Mouse (Mus musculus) midbrain, embryonic 10.5 days (tissue): ENCODE measurements around the gene Gm37240. TPM values are rescaled to one million over a fixed set of nuclear protein-coding genes. Genes with fewer than 3 reads are reported as not detected.
"Not testable (repeated sequence)": the region's sequence is repeated elsewhere in the genome, so short reads cannot be mapped to it uniquely, and the experiment has no call there.

ENCODE experiments used
- DNase-seq: peaks from one replicate; pipeline ENCODE4 v3.0.0-alpha.2; 2017; ENCODE audit warnings: low spot score
- H3K27ac ChIP-seq: fragments of 300-500 bp; sonication (generic); replicated peaks from 2 replicates; pipeline ENCODE4 v1.5.1; 2016; ENCODE audit warnings: mild to moderate bottlenecking
- H3K27me3 ChIP-seq: fragments of 300-500 bp; sonication (generic); 2 replicates; pipeline ENCODE4 v1.6.1; 2016; ENCODE audit warnings: low read depth, mild to moderate bottlenecking; ENCODE audit not compliant: poor library complexity, severe bottlenecking
- H3K36me3 ChIP-seq: fragments of 300-500 bp; sonication (generic); 2 replicates; pipeline ENCODE4 v1.6.1; 2016; ENCODE audit warnings: mild to moderate bottlenecking, moderate library complexity
- H3K4me1 ChIP-seq: fragments of 300-500 bp; sonication (generic); 2 replicates; pipeline ENCODE4 v1.6.1; 2016
- H3K4me3 ChIP-seq: fragments of 300-500 bp; sonication (generic); 2 replicates; pipeline ENCODE4 v1.5.1; 2016; ENCODE audit warnings: mild to moderate bottlenecking, moderate library complexity
- H3K9me3 ChIP-seq: fragments of 300-500 bp; sonication (generic); replicated peaks from 2 replicates; pipeline ENCODE4 v1.6.1; 2016; ENCODE audit warnings: mild to moderate bottlenecking
- WGBS: fragments of 180-500 bp; shearing (Covaris S2); methylation state at CpG from one replicate; pipeline ENCODE4 v1.1.7; 2016; 5-methylcytosine and 5-hydroxymethylcytosine counted together
- polyA plus RNA-seq: library from polyadenylated mRNA; unstranded; fragments of >200 nt; fragmentation: Nextera tagmentation; extraction: Ambion mirVana; gene quantifications from 2 replicates; pipeline ENCODE4 v1.2.1, GENCODE M21; 2016

The Gm37240 gene
- polyA plus RNA-seq, 1 experiment from 2014 or later = 0.44 TPM

DNA sequence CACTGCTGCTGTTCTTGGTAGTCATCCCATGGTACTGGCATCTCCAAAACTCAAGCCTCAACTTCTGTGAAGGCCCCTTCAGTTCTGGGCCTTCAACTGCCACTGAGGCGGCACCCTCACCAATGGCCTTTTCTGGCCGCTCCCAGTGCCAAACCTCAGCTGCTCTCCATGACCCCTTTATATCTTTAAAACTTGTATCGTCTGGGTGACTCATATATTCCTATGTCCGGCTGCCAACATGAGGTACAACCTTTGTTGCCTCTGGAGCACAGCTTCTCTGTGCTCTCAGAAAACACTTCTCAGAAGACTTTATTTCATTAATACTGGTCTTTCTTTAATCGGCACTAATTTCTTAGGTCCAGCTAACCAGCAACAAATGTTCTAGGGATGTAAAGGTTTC, 996.3 kb downstream of the Gm37240 start:
- Histone ChIP-seq H3K4me1 (no peaks in the 10 kb centered on the region), H3K9me3 (no peaks in the 10 kb centered on the region), H3K27me3 (no peaks in the 10 kb centered on the region), H3K27ac (no peak overlapping the region), H3K36me3 (no peaks in the 10 kb centered on the region; the same call in 1 of the 2 replicates), H3K4me3 (no peak overlapping the region)
- WGBS = 94% methylated on average over 5 of the region's 5 CpGs
- DNase-seq = no peak

GRCm38 (mm10) chr3:84889648-84890047, 997.7 kb downstream of the Gm37240 start:
- Histone ChIP-seq H3K4me3 (no peak overlapping the region), H3K9me3 (no peaks in the 10 kb centered on the region), H3K27ac (no peak overlapping the region), H3K27me3 (no peaks in the 10 kb centered on the region), H3K4me1 (0 out of 2 replicates have a peak, but pooled peaks cover 5% of the 10 kb centered on the region), H3K36me3 (no peaks in the 10 kb centered on the region; the same call in 1 of the 2 replicates)
- 79% methylated on average over 1 of the region's 1 CpGs for WGBS
- DNase-seq = no peak

- DNase-seq = no peak
- 75% methylated on average over 11 of the region's 11 CpGs for WGBS
- no peak overlapping the region for H3K4me3 ChIP-seq
Measured at GRCm38 (mm10) chr3:84883817-84884483, 1003.4 kb downstream of the Gm37240 start.

DNA sequence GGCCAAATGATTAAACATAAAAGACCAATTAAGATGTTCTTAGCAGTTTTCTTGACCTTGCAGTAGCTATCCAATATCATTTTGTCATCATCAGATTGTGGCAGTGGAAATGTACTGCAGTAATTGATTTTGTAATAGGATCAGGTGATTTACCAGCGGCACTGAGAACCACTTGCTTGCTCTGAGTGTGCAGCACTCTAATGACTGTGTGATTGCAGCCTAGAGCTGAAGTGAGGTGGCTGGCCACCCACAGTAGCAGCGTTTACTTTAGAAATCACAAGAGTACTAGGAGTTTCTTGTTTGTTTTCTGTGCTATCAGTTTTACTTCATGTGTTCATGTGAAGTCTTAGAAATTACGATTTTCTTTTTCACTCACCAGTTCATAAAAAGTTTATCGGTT, 1011.1 kb downstream of the Gm37240 start:
- 84% methylated on average over 4 of the region's 4 CpGs for WGBS

More at GRCm38 (mm10) chr3:84883817-84884483, 1003.4 kb downstream of the Gm37240 start:
- Histone ChIP-seq H3K9me3 (no peaks in the 10 kb centered on the region), H3K27ac (no peak overlapping the region), H3K27me3 (no peaks in the 10 kb centered on the region), H3K4me1 (0 out of 2 replicates have a peak, but pooled peaks cover 10% of the 10 kb centered on the region), H3K36me3 (no peaks in the 10 kb centered on the region)

GRCm38 (mm10) chr3:84875306-84875705, 1012.0 kb downstream of the Gm37240 start:
- 89% methylated on average over 9 of the region's 9 CpGs for WGBS
- Histone ChIP-seq H3K4me3 (no peak overlapping the region), H3K27me3 (no peaks in the 10 kb centered on the region), H3K4me1 (no peaks in the 10 kb centered on the region), H3K27ac (no peak overlapping the region), H3K9me3 (no peaks in the 10 kb centered on the region), H3K36me3 (0 out of 2 replicates have a peak, but pooled peaks cover 5% of the 10 kb centered on the region)
- no peak for DNase-seq

More for the DNA sequence above, 1011.1 kb downstream of the Gm37240 start:
- DNase-seq = no peak
- Histone ChIP-seq H3K4me1 (no peaks in the 10 kb centered on the region), H3K9me3 (no peaks in the 10 kb centered on the region), H3K36me3 (0 out of 2 replicates have a peak, but pooled peaks cover 5% of the 10 kb centered on the region), H3K4me3 (no peak overlapping the region), H3K27me3 (no peaks in the 10 kb centered on the region), H3K27ac (no peak overlapping the region)

- Histone ChIP-seq H3K36me3 (0 out of 2 replicates have a peak, but pooled peaks cover 5% of the 10 kb centered on the region), H3K27me3 (no peaks in the 10 kb centered on the region), H3K4me3 (no peak overlapping the region), H3K27ac (no peak overlapping the region), H3K4me1 (0 out of 2 replicates have a peak, but pooled peaks cover 4% of the 10 kb centered on the region), H3K9me3 (no peaks in the 10 kb centered on the region)
- no peak for DNase-seq
Measured at GRCm38 (mm10) chr3:84870126-84870525, 1017.2 kb downstream of the Gm37240 start.

- Histone ChIP-seq H3K27ac (no peak overlapping the region), H3K4me1 (0 out of 2 replicates have a peak, but pooled peaks cover 4% of the 10 kb centered on the region), H3K4me3 (no peak overlapping the region), H3K27me3 (no peaks in the 10 kb centered on the region), H3K9me3 (no peaks in the 10 kb centered on the region), H3K36me3 (0 out of 2 replicates have a peak, but pooled peaks cover 5% of the 10 kb centered on the region)
- 45% methylated on average over 1 of the region's 1 CpGs for WGBS
- DNase-seq = no peak
Measured at GRCm38 (mm10) chr3:84867991-84868390, 1019.3 kb downstream of the Gm37240 start.

DNA sequence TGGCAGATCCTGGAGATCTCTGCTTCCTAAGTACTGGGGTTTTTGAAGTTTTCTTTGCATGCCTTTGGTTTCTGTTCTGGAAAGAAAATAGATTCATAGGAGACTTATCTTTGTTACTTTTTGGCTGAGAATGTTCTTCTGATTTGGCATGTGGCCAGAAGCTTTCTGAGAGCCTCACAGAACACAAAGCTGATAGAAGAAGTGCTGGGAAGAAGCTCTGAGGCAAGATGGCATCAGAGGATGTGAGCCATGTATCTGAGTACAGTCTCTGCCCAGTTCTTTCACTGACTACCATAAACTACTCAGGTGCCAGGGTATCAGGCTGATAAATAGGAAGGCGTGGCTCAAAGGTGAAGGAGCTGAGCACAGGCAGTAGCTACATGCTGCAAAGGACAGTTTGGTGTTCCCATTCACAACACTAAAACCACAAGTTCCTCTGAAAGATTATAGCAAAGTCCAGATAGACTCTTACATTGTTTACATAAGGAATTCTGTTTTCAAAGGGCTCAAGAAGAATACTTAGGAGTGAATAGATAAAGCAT, 1019.8 kb downstream of the Gm37240 start:
- Histone ChIP-seq H3K27ac (no peak overlapping the region), H3K4me1 (0 out of 2 replicates have a peak, but pooled peaks cover 4% of the 10 kb centered on the region), H3K27me3 (no peaks in the 10 kb centered on the region), H3K4me3 (no peak overlapping the region), H3K36me3 (0 out of 2 replicates have a peak, but pooled peaks cover 5% of the 10 kb centered on the region), H3K9me3 (no peaks in the 10 kb centered on the region)
- no peak for DNase-seq
- WGBS = 76% methylated on average over 1 of the region's 1 CpGs

DNA sequence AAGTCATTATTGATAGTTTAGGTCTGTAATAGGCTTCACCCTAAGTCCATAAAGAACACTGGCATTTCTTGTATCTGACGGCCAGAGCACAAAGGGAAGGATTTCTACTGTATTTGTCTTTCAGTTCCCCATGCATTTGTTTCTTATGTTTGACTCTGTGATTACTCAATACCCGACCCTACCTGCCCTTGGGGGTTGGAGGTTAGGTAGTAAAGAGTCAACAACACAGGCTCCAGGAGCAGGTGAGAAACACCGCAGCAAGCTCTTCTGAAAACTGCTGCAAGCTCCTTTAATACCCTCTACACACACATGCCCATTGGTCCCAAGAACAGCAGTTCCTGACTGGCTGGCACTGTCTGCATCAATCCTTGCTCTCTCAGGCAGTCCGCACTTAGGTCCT, 1020.5 kb downstream of the Gm37240 start:
- WGBS = 85% methylated on average over 4 of the region's 4 CpGs
- no peak overlapping the region for H3K4me3 ChIP-seq
- H3K36me3 ChIP-seq = 0 out of 2 replicates have a peak, but pooled peaks cover 5% of the 10 kb centered on the region
- H3K27me3 ChIP-seq = no peaks in the 10 kb centered on the region
- no peak for DNase-seq
- H3K9me3 ChIP-seq = no peaks in the 10 kb centered on the region
- no peak overlapping the region for H3K27ac ChIP-seq
- 0 out of 2 replicates have a peak, but pooled peaks cover 4% of the 10 kb centered on the region for H3K4me1 ChIP-seq

DNA sequence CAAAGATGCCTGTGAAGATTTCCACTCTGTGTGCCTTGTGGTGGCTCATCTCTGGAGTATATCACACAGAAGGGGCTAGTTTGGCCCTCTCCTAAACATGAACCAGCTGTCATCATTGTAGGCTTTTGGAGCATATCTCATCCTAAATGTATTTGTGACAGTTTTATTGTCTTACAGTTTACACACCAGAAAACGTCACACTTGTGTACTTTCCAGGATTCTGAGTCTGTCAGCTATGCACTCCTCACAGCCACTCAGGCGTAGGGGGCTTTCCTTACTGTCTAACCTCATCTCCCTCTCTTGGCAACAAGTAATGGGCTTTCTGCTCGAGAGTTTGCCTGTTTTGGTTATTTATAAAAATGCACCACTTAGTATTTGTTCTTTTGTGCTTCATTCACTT, 1021.6 kb downstream of the Gm37240 start:
- no peak for DNase-seq
- WGBS = 74% methylated on average over 3 of the region's 3 CpGs
- Histone ChIP-seq H3K27me3 (no peaks in the 10 kb centered on the region), H3K27ac (no peak overlapping the region), H3K9me3 (no peaks in the 10 kb centered on the region), H3K4me1 (0 out of 2 replicates have a peak, but pooled peaks cover 4% of the 10 kb centered on the region), H3K36me3 (no peaks in the 10 kb centered on the region), H3K4me3 (no peak overlapping the region)

DNA sequence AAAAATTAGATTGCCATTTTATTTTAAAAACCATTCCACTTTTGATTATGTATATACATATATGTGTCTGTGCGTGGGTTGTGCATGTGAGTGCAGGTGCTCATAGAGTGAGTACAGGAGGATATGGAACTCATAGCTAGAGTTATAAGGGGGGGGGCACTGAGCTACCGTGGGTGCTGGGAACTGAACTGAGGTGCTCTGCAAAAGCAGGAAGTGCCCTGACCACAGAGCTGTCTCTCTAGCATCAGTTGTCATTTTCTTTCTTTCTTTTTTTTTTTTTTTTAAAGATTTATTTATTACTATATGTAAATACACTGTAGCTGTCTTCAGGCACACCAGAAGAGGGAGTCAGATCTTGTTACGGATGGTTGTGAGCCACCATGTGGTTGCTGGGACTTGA, 1025.5 kb downstream of the Gm37240 start:
- not testable (repeated sequence) for H3K36me3 ChIP-seq, H3K4me3 ChIP-seq, DNase-seq, H3K27ac ChIP-seq, H3K4me1 ChIP-seq, H3K9me3 ChIP-seq, H3K27me3 ChIP-seq
- WGBS = 96% methylated on average over 3 of the region's 3 CpGs

- Histone ChIP-seq H3K27ac (no peak overlapping the region), H3K36me3 (no peaks in the 10 kb centered on the region), H3K9me3 (no peaks in the 10 kb centered on the region), H3K4me3 (no peak overlapping the region), H3K27me3 (no peaks in the 10 kb centered on the region), H3K4me1 (no peaks in the 10 kb centered on the region)
- 63% methylated on average over 1 of the region's 1 CpGs for WGBS
- no peak for DNase-seq
Measured at GRCm38 (mm10) chr3:84860669-84861068, 1026.6 kb downstream of the Gm37240 start.

DNA sequence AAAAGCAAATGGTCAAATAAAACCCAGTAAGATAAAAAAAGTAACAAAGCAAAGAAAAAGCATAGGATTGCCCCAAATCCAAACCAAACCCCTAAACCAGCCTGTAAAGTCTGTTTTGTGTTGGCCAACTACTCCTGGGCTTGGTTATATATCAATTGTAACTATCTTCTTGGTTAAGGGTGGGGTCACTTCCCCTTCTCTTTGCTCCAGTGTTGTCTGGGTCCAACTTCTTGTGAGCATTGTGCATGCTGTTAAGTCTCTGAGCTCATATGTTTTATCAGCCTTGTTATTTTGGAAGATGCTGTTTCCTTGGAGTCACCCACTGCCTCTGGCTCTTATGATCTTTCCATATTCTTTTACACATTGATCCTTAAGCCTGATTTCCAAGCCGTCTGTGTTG, 1032.9 kb downstream of the Gm37240 start:
- Histone ChIP-seq H3K27me3 (no peaks in the 10 kb centered on the region), H3K4me3 (no peak overlapping the region), H3K4me1 (no peaks in the 10 kb centered on the region), H3K27ac (no peak overlapping the region), H3K36me3 (no peaks in the 10 kb centered on the region), H3K9me3 (no peaks in the 10 kb centered on the region)
- DNase-seq = no peak
- WGBS = 88% methylated on average over 1 of the region's 1 CpGs
